Mouse (Mus musculus): ENCODE measurements at regions not wholly inside any gene's neighbourhood (a gene's known extent, or its start where the extent isn't known, plus 50 kb on each side); places are given as distances from the start of the nearest gene placed in this dataset.

GRCm38 (mm10) chr5:75453757-75454390 lies 120.8 kb upstream of the Kit start:
- H3K27me3 ChIP-seq, result peaks cover 17% of the 10 kb centered on the region
- H3K4me3 ChIP-seq (replicated peaks), result no peak overlapping the region
- no peak overlapping the region for H3K4me2 ChIP-seq
- ATAC-seq (ENCODE audit: insufficient number of reproducible peaks, insufficient read depth, low FRiP score, low TSS enrichment, low read depth), result no peak
- H3K4me1 ChIP-seq (replicated peaks), result no peaks in the 10 kb centered on the region
- H3K9me3 ChIP-seq, result no peaks in the 10 kb centered on the region
- no peaks in the 10 kb centered on the region for H3K36me3 ChIP-seq
- H3K9ac ChIP-seq (replicated peaks), result no peak overlapping the region
- 85% methylated on average over 9 of the region's 9 CpGs for WGBS
- no peak overlapping the region for H3K27ac ChIP-seq

GRCm38 (mm10) chr5:75454961-75455541 lies 119.7 kb upstream of the Kit start:
- H3K9ac ChIP-seq (replicated peaks), result no peak overlapping the region
- 39% methylated on average over 16 of the region's 16 CpGs for WGBS
- H3K27ac ChIP-seq, result no peak overlapping the region
- ATAC-seq (ENCODE audit: insufficient number of reproducible peaks, insufficient read depth, low FRiP score, low TSS enrichment, low read depth), result no peak
- no peaks in the 10 kb centered on the region for H3K4me1 ChIP-seq (replicated peaks)
- H3K4me2 ChIP-seq, result no peak overlapping the region
- H3K27me3 ChIP-seq, result peaks cover 14% of the 10 kb centered on the region
- H3K9me3 ChIP-seq, result no peaks in the 10 kb centered on the region
- H3K36me3 ChIP-seq, result no peaks in the 10 kb centered on the region
- H3K4me3 ChIP-seq (replicated peaks), result no peak overlapping the region

GRCm38 (mm10) chr5:75457403-75457802 lies 117.3 kb upstream of the Kit start:
- Histone ChIP-seq H3K36me3 (no peaks in the 10 kb centered on the region), H3K4me1 (replicated peaks) (no peaks in the 10 kb centered on the region), H3K9me3 (no peaks in the 10 kb centered on the region), H3K4me3 (replicated peaks) (no peak overlapping the region), H3K9ac (replicated peaks) (no peak overlapping the region), H3K27ac (no peak overlapping the region), H3K4me2 (no peak overlapping the region), H3K27me3 (peaks cover 4% of the 10 kb centered on the region; the same call in 1 of the 2 replicates)
- 76% methylated on average over 6 of the region's 6 CpGs for WGBS
- ATAC-seq (ENCODE audit: insufficient number of reproducible peaks, insufficient read depth, low FRiP score, low TSS enrichment, low read depth), result no peak

- H3K27me3 ChIP-seq, result peaks cover 4% of the 10 kb centered on the region; the same call in 1 of the 2 replicates
- no peaks in the 10 kb centered on the region for H3K4me1 ChIP-seq (replicated peaks)
- no peak overlapping the region for H3K4me2 ChIP-seq
- H3K27ac ChIP-seq, result no peak overlapping the region
- H3K9me3 ChIP-seq, result no peaks in the 10 kb centered on the region
- 90% methylated on average over 7 of the region's 7 CpGs for WGBS
- no peak overlapping the region for H3K9ac ChIP-seq (replicated peaks)
- ATAC-seq (ENCODE audit: insufficient number of reproducible peaks, insufficient read depth, low FRiP score, low TSS enrichment, low read depth), result no peak
- no peaks in the 10 kb centered on the region for H3K36me3 ChIP-seq
- H3K4me3 ChIP-seq (replicated peaks), result no peak overlapping the region
Observed at GRCm38 (mm10) chr5:75458317-75458716, 116.4 kb upstream of the Kit start.

GRCm38 (mm10) chr5:75459758-75460354 lies 114.9 kb upstream of the Kit start:
- Histone ChIP-seq H3K36me3 (no peaks in the 10 kb centered on the region), H3K4me2 (no peak overlapping the region), H3K9ac (replicated peaks) (no peak overlapping the region), H3K27me3 (peaks cover 4% of the 10 kb centered on the region; the same call in 1 of the 2 replicates), H3K27ac (no peak overlapping the region), H3K4me3 (replicated peaks) (no peak overlapping the region), H3K9me3 (no peaks in the 10 kb centered on the region), H3K4me1 (replicated peaks) (no peaks in the 10 kb centered on the region)
- no peak for ATAC-seq (ENCODE audit: insufficient number of reproducible peaks, insufficient read depth, low FRiP score, low TSS enrichment, low read depth)
- WGBS, result 67% methylated on average over 3 of the region's 3 CpGs

GRCm38 (mm10) chr5:75460414-75461025 lies 114.2 kb upstream of the Kit start:
- ATAC-seq (ENCODE audit: insufficient number of reproducible peaks, insufficient read depth, low FRiP score, low TSS enrichment, low read depth), result no peak
- Histone ChIP-seq H3K4me1 (replicated peaks) (no peaks in the 10 kb centered on the region), H3K36me3 (no peaks in the 10 kb centered on the region), H3K27ac (no peak overlapping the region), H3K27me3 (no peaks in the 10 kb centered on the region), H3K4me2 (no peak overlapping the region), H3K9ac (replicated peaks) (no peak overlapping the region), H3K4me3 (replicated peaks) (no peak overlapping the region), H3K9me3 (no peaks in the 10 kb centered on the region)
- 77% methylated on average over 9 of the region's 9 CpGs for WGBS

- Histone ChIP-seq H3K27ac (no peak overlapping the region), H3K27me3 (no peaks in the 10 kb centered on the region), H3K4me1 (replicated peaks) (no peaks in the 10 kb centered on the region), H3K9ac (replicated peaks) (no peak overlapping the region), H3K4me3 (replicated peaks) (no peak overlapping the region), H3K36me3 (no peaks in the 10 kb centered on the region), H3K4me2 (no peak overlapping the region), H3K9me3 (no peaks in the 10 kb centered on the region)
- 85% methylated on average over 5 of the region's 5 CpGs for WGBS
- no peak for ATAC-seq (ENCODE audit: insufficient number of reproducible peaks, insufficient read depth, low FRiP score, low TSS enrichment, low read depth)
Observed at GRCm38 (mm10) chr5:75461368-75461767, 113.3 kb upstream of the Kit start.

- Histone ChIP-seq H3K36me3 (no peaks in the 10 kb centered on the region), H3K9me3 (no peaks in the 10 kb centered on the region), H3K4me1 (replicated peaks) (peaks cover 10% of the 10 kb centered on the region), H3K27me3 (no peaks in the 10 kb centered on the region), H3K4me2 (no peak overlapping the region), H3K9ac (replicated peaks) (no peak overlapping the region), H3K27ac (no peak overlapping the region), H3K4me3 (replicated peaks) (no peak overlapping the region)
- no peak for ATAC-seq (ENCODE audit: insufficient number of reproducible peaks, insufficient read depth, low FRiP score, low TSS enrichment, low read depth)
- WGBS, result 87% methylated on average over 4 of the region's 4 CpGs
Observed at GRCm38 (mm10) chr5:75463591-75463990, 111.1 kb upstream of the Kit start.

- H3K27ac ChIP-seq, result no peak overlapping the region
- ATAC-seq (ENCODE audit: insufficient number of reproducible peaks, insufficient read depth, low FRiP score, low TSS enrichment, low read depth), result no peak
- H3K9ac ChIP-seq (replicated peaks), result no peak overlapping the region
- WGBS, result 86% methylated on average over 7 of the region's 7 CpGs
- no peaks in the 10 kb centered on the region for H3K27me3 ChIP-seq
- no peaks in the 10 kb centered on the region for H3K9me3 ChIP-seq
- peaks cover 10% of the 10 kb centered on the region for H3K4me1 ChIP-seq (replicated peaks)
- no peak overlapping the region for H3K4me3 ChIP-seq (replicated peaks)
- H3K4me2 ChIP-seq, result no peak overlapping the region
- no peaks in the 10 kb centered on the region for H3K36me3 ChIP-seq
Observed at GRCm38 (mm10) chr5:75465701-75466100, 109.0 kb upstream of the Kit start.

- no peak for ATAC-seq (ENCODE audit: insufficient number of reproducible peaks, insufficient read depth, low FRiP score, low TSS enrichment, low read depth)
- H3K9ac ChIP-seq (replicated peaks), result no peak overlapping the region
Observed at GRCm38 (mm10) chr5:75466941-75467340, 107.8 kb upstream of the Kit start.

GRCm38 (mm10) chr5:75467916-75468315 lies 106.8 kb upstream of the Kit start:
- 21% methylated on average over 6 of the region's 6 CpGs for WGBS
- no peak overlapping the region for H3K4me2 ChIP-seq
- ATAC-seq (ENCODE audit: insufficient number of reproducible peaks, insufficient read depth, low FRiP score, low TSS enrichment, low read depth), result no peak
- no peaks in the 10 kb centered on the region for H3K27me3 ChIP-seq
- no peak overlapping the region for H3K9ac ChIP-seq (replicated peaks)
- H3K4me3 ChIP-seq (replicated peaks), result no peak overlapping the region
- no peaks in the 10 kb centered on the region for H3K36me3 ChIP-seq
- 0 out of 2 replicates have a peak overlapping the region, but pooled peaks have one; percentile 31 for H3K27ac ChIP-seq
- H3K4me1 ChIP-seq (replicated peaks), result peaks cover 10% of the 10 kb centered on the region
- H3K9me3 ChIP-seq, result no peaks in the 10 kb centered on the region

More at GRCm38 (mm10) chr5:75466941-75467340, 107.8 kb upstream of the Kit start:
- Histone ChIP-seq H3K4me2 (no peak overlapping the region), H3K4me1 (replicated peaks) (peaks cover 10% of the 10 kb centered on the region), H3K27me3 (no peaks in the 10 kb centered on the region), H3K27ac (no peak overlapping the region), H3K36me3 (no peaks in the 10 kb centered on the region), H3K9me3 (no peaks in the 10 kb centered on the region), H3K4me3 (replicated peaks) (no peak overlapping the region)
- WGBS, result 74% methylated on average over 4 of the region's 4 CpGs

Data from limb, embryonic 12.5 days (tissue).